Mouse (Mus musculus) forebrain, embryonic 13.5 days (tissue): ENCODE measurements around the gene Phlda3. TPM values are rescaled to one million over a fixed set of nuclear protein-coding genes. Genes with fewer than 3 reads are reported as not detected.

Source experiments
- ATAC-seq: fragments of 200-750 bp; cut with Nextera tagmentation; 2 replicates; pipeline ENCODE4 v1.8.0; 2017
- H3K27ac ChIP-seq: fragments of 300-500 bp; sonication (generic); 2 replicates; pipeline ENCODE4 v1.5.1; 2015; ENCODE audit warnings: inconsistent platforms, mild to moderate bottlenecking, moderate library complexity
- H3K27me3 ChIP-seq: fragments of 300-500 bp; sonication (generic); 2 replicates; pipeline ENCODE4 v1.6.1; 2015; ENCODE audit warnings: mild to moderate bottlenecking, inconsistent platforms
- H3K36me3 ChIP-seq: fragments of 300-500 bp; sonication (generic); 2 replicates; pipeline ENCODE4 v1.6.1; 2015; ENCODE audit warnings: mild to moderate bottlenecking, inconsistent platforms; ENCODE audit not compliant: poor library complexity, severe bottlenecking
- H3K4me1 ChIP-seq: fragments of 300-500 bp; sonication (generic); 2 replicates; pipeline ENCODE4 v1.6.1; 2015; ENCODE audit warnings: inconsistent platforms
- H3K4me2 ChIP-seq: fragments of 300-500 bp; sonication (generic); 2 replicates; pipeline ENCODE4 v1.6.1; 2015; ENCODE audit warnings: inconsistent platforms, mild to moderate bottlenecking, moderate library complexity
- H3K4me3 ChIP-seq: fragments of 300-500 bp; sonication (generic); 2 replicates; pipeline ENCODE4 v1.5.1; 2015; ENCODE audit warnings: mild to moderate bottlenecking, inconsistent platforms
- H3K9ac ChIP-seq: fragments of 300-500 bp; sonication (generic); 2 replicates; pipeline ENCODE4 v1.6.1; 2015; ENCODE audit warnings: mild to moderate bottlenecking, inconsistent platforms
- H3K9me3 ChIP-seq: fragments of 300-500 bp; sonication (generic); replicated peaks from 2 replicates; pipeline ENCODE4 v1.6.1; 2016; ENCODE audit warnings: inconsistent platforms
- WGBS: fragments of 180-500 bp; shearing (Covaris S2); methylation state at CpG from one replicate; pipeline ENCODE4 v1.1.7; 2015; 5-methylcytosine and 5-hydroxymethylcytosine counted together
- polyA plus RNA-seq: library from polyadenylated mRNA; unstranded; fragments of >200 nt; fragmentation: Nextera tagmentation; extraction: Ambion mirVana; gene quantifications from 2 replicates; pipeline ENCODE4 v1.2.1, GENCODE M21; 2015

Gene Phlda3
- polyA plus RNA-seq, 1 experiment from 2014 or later, result 12.1 TPM

DNA sequence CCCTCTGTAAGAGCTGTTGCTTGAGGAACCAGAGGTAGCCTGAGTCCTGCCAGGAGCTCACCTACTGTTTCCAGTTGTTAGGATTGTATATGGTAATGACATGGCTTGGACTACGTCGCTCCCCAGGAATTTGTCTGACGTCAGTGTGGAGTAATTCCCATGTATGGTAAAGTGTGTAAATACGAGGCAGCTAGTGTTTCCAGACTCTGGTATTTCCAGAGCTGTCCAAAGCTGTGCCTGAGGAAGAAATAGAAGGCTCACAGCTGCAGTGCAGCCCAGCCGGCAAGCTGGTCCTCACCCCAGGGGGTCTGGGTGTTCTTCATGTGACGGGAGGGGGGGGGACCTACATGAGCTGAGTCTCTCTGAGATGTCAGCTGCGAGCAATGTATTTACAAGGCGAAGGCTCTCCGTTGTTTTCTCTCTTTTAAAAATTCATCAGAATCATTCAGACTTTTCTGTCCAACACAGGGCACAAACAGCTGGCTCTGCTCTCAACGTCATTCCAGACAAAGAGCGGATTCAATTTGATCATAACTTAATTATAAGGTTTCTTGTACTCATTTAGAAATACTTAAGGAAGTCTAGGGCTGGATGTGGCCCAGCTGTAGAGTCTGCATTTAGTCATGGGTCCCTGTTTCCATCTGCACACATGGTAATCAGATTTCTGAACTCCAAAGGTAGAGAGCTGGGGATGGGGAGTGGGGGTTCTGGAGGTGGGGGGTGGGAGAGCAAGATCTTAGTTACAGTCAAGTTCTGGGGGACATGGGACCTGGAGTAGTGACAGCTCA, 33.8 kb upstream of the Phlda3 start:
- Histone ChIP-seq H3K9me3 (no peaks in the 10 kb centered on the region), H3K27me3 (no peaks in the 10 kb centered on the region), H3K9ac (no peak overlapping the region), H3K4me1 (peaks cover 60% of the 10 kb centered on the region), H3K4me2 (no peak overlapping the region), H3K36me3 (no peaks in the 10 kb centered on the region), H3K27ac (0 out of 2 replicates have a peak overlapping the region, but pooled peaks have one; percentile 26), H3K4me3 (no peak overlapping the region)
- ATAC-seq, result peak; percentile 68
- WGBS, result 39% methylated on average over 11 of the region's 11 CpGs

- WGBS, result 24% methylated on average over 6 of the region's 7 CpGs
- no peaks in the 10 kb centered on the region for H3K36me3 ChIP-seq
- no peak overlapping the region for H3K4me3 ChIP-seq
- no peaks in the 10 kb centered on the region for H3K9me3 ChIP-seq
- peak; percentile 50 for ATAC-seq
- H3K27ac ChIP-seq, result 0 out of 2 replicates have a peak overlapping the region, but pooled peaks have one; percentile 1
- H3K27me3 ChIP-seq, result no peaks in the 10 kb centered on the region
- no peak overlapping the region for H3K4me2 ChIP-seq
- no peak overlapping the region for H3K9ac ChIP-seq
- peaks cover 54% of the 10 kb centered on the region for H3K4me1 ChIP-seq
Observed at GRCm38 (mm10) chr1:135734225-135734937, 31.5 kb upstream of the Phlda3 start.

GRCm38 (mm10) chr1:135735460-135735859, 30.5 kb upstream of the Phlda3 start:
- Histone ChIP-seq H3K4me3 (no peak overlapping the region), H3K27ac (0 out of 2 replicates have a peak overlapping the region, but pooled peaks have one; percentile 1), H3K36me3 (no peaks in the 10 kb centered on the region), H3K9me3 (no peaks in the 10 kb centered on the region), H3K27me3 (no peaks in the 10 kb centered on the region), H3K9ac (no peak overlapping the region), H3K4me1 (peaks cover 53% of the 10 kb centered on the region), H3K4me2 (no peak overlapping the region)
- ATAC-seq, result no peak
- WGBS, result 47% methylated on average over 6 of the region's 6 CpGs

DNA sequence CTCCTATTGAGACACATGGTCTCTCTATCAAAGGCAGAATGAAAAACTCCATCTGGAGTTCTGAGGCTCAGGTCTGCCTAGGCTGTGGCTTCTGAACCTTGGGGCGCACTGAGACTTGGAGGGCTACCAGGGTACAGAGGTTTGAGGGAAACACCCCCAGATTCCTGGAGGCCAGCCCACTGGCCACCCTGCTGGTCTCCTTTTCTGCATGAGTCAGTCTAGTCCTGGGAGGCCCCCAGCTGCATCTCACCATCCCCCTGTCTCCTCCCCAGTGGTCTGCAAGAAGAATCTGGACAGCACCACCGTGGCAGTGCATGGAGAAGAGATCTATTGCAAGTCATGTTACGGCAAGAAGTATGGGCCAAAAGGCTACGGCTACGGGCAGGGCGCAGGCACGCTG, 20.9 kb upstream of the Phlda3 start:
- Histone ChIP-seq H3K9ac (no peak overlapping the region), H3K27me3 (no peaks in the 10 kb centered on the region), H3K9me3 (no peaks in the 10 kb centered on the region), H3K4me1 (peaks cover 8% of the 10 kb centered on the region), H3K4me3 (no peak overlapping the region), H3K4me2 (no peak overlapping the region), H3K36me3 (peaks cover 4% of the 10 kb centered on the region; the same call in 1 of the 2 replicates), H3K27ac (no peak overlapping the region)
- ATAC-seq, result no peak
- WGBS, result 89% methylated on average over 7 of the region's 7 CpGs

DNA sequence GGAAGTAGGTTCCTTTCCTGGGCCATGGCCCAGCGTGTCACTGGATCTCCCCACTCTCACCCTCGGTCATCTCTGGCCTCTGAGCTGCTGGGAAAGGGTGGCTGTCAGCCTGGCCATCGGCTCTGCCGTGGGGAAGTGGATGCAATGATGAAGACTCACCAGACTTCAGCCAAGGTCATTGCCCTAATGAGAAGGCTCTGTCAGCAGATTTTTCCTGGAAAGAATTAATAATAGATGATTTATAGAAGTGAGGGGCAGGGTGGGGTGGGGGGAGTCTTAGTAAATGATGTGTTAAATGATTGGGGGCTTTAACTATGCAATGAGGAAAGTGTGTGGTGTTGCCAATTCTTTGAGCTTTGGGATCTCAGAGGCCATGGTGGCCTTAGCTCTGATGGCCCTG, 19.7 kb upstream of the Phlda3 start:
- Histone ChIP-seq H3K9me3 (no peaks in the 10 kb centered on the region), H3K27ac (no peak overlapping the region), H3K4me3 (no peak overlapping the region), H3K4me1 (peaks cover 2% of the 10 kb centered on the region), H3K4me2 (no peak overlapping the region), H3K36me3 (peaks cover 4% of the 10 kb centered on the region; the same call in 1 of the 2 replicates), H3K27me3 (no peaks in the 10 kb centered on the region), H3K9ac (no peak overlapping the region)
- WGBS, result 89% methylated on average over 4 of the region's 4 CpGs
- no peak for ATAC-seq

DNA sequence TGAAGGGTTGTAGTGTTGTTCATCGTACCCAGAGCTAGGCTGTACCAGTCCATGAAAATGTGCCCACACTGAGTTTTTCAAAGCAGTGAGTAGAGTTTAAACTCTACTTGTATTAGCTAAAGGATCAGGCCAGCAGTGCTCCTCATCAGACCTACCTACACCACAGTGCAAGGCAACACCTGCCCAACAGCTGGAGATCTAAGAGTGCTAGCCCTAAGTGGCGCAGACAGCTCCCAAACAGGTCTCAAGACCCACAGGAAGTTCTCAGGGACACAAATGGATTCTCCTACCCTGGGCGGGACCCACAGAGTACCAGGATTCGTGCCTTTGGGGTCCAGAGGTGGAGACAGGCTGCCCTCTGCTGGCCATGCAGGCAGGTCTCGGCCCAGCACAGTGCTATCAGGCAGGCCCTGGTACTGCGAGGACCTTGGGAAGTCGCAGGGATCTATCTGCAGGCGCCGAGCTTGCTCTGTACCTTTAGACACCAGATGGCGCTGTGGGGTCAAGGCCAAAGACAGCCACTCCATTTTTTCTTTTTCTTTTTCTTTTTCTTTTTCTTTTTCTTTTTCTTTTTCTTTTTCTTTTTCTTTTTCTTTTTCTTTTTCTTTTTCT, 13.1 kb upstream of the Phlda3 start:
- peak; percentile 100 for ATAC-seq
- Histone ChIP-seq H3K4me1 (no peaks in the 10 kb centered on the region), H3K4me2 (no peak overlapping the region), H3K27ac (no peak overlapping the region), H3K9ac (no peak overlapping the region), H3K27me3 (no peaks in the 10 kb centered on the region), H3K36me3 (peaks cover 4% of the 10 kb centered on the region; the same call in 1 of the 2 replicates), H3K4me3 (no peak overlapping the region), H3K9me3 (no peaks in the 10 kb centered on the region)
- WGBS, result 13% methylated on average over 10 of the region's 10 CpGs

GRCm38 (mm10) chr1:135755287-135755686, 10.6 kb upstream of the Phlda3 start:
- H3K4me1 ChIP-seq, result no peaks in the 10 kb centered on the region
- no peak overlapping the region for H3K4me2 ChIP-seq
- no peaks in the 10 kb centered on the region for H3K36me3 ChIP-seq
- no peaks in the 10 kb centered on the region for H3K27me3 ChIP-seq
- WGBS, result 77% methylated on average over 9 of the region's 9 CpGs
- no peak for ATAC-seq
- H3K9ac ChIP-seq, result no peak overlapping the region
- no peaks in the 10 kb centered on the region for H3K9me3 ChIP-seq
- no peak overlapping the region for H3K27ac ChIP-seq
- no peak overlapping the region for H3K4me3 ChIP-seq

DNA sequence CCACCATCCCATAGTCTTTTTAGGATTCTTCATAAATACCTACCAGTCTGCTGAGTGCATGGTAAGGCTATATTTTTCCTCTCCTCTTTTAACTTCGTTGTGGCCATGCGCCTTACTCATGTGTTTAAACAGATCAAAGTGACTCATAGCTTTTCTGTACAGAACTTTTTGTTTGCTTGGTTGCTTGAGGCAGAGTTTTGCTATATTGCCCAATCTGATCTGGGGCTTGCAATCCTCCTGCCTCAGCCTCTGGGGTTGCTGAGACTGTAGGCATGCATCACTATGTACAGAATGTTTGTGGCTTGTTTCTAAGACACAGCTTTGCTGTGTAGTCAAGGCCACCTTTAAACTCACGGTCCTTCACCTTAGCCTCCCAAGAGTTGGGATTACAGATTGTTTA, 10.0 kb upstream of the Phlda3 start:
- Histone ChIP-seq H3K9ac (no peak overlapping the region), H3K9me3 (no peaks in the 10 kb centered on the region), H3K27me3 (no peaks in the 10 kb centered on the region), H3K4me1 (no peaks in the 10 kb centered on the region), H3K27ac (no peak overlapping the region), H3K4me3 (no peak overlapping the region), H3K36me3 (no peaks in the 10 kb centered on the region), H3K4me2 (no peak overlapping the region)
- ATAC-seq, result no peak
- WGBS, result 86% methylated on average over 3 of the region's 3 CpGs

GRCm38 (mm10) chr1:135757287-135757686, 8.6 kb upstream of the Phlda3 start:
- no peak overlapping the region for H3K9ac ChIP-seq
- no peak overlapping the region for H3K27ac ChIP-seq
- no peak overlapping the region for H3K4me2 ChIP-seq
- no peaks in the 10 kb centered on the region for H3K36me3 ChIP-seq
- no peaks in the 10 kb centered on the region for H3K27me3 ChIP-seq
- WGBS, result 75% methylated on average over 8 of the region's 8 CpGs
- no peak overlapping the region for H3K4me3 ChIP-seq
- no peaks in the 10 kb centered on the region for H3K4me1 ChIP-seq
- no peak for ATAC-seq
- no peaks in the 10 kb centered on the region for H3K9me3 ChIP-seq

GRCm38 (mm10) chr1:135759685-135760084, 6.2 kb upstream of the Phlda3 start:
- no peak for ATAC-seq
- Histone ChIP-seq H3K9me3 (no peaks in the 10 kb centered on the region), H3K4me1 (no peaks in the 10 kb centered on the region), H3K36me3 (no peaks in the 10 kb centered on the region), H3K27me3 (no peaks in the 10 kb centered on the region), H3K27ac (no peak overlapping the region), H3K4me3 (no peak overlapping the region), H3K4me2 (no peak overlapping the region), H3K9ac (no peak overlapping the region)
- 28% methylated on average over 4 of the region's 4 CpGs for WGBS

DNA sequence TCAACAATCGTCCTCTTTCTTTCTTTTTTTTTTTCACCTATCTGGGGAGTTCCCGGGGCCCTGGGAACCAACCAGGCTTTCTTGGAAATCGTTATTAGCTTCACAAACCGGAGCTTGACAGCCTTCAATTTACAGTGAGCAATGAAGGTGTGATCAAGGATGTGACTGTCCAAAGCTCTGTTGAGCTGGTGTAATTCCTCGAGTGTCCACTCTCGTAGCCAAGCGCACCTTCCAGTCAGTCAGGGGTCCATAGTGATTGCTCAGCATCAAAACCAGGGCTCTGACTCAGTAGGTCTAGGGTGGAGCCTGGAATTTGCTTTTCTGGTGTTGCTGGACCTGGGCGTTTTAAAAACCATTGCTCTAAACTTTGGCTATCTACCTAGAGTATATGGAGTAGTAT, 5.7 kb upstream of the Phlda3 start:
- Histone ChIP-seq H3K9me3 (no peaks in the 10 kb centered on the region), H3K4me2 (no peak overlapping the region), H3K9ac (no peak overlapping the region), H3K4me1 (no peaks in the 10 kb centered on the region), H3K4me3 (no peak overlapping the region), H3K27me3 (peaks cover 4% of the 10 kb centered on the region), H3K36me3 (no peaks in the 10 kb centered on the region), H3K27ac (no peak overlapping the region)
- WGBS, result 72% methylated on average over 8 of the region's 8 CpGs
- ATAC-seq, result no peak

DNA sequence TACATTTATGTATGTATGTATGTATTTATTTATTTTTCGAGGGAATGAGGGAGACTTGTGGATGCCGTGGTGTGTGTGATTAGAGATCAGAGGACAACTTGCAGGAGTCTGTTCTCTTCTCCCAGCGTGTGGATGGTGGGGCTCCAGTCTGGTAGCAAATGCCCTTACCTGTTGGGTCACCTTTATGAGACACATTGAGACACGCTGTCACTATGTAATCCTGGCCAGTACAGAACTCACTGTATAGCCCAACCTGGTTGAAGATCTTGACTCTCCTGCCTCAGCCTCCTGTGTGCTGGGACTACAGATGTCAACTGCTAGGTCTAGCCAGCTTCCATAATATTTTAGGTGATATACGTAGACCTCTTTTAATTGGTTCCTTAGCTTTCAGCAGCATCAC, 4.2 kb upstream of the Phlda3 start:
- no peak for ATAC-seq

More for the DNA sequence above, 4.2 kb upstream of the Phlda3 start:
- no peak overlapping the region for H3K27ac ChIP-seq
- H3K36me3 ChIP-seq, result no peaks in the 10 kb centered on the region
- H3K27me3 ChIP-seq, result peaks cover 9% of the 10 kb centered on the region
- no peak overlapping the region for H3K4me2 ChIP-seq
- peaks cover 10% of the 10 kb centered on the region for H3K4me1 ChIP-seq
- WGBS, result 89% methylated on average over 5 of the region's 5 CpGs
- no peak overlapping the region for H3K4me3 ChIP-seq
- no peaks in the 10 kb centered on the region for H3K9me3 ChIP-seq
- H3K9ac ChIP-seq, result no peak overlapping the region
